Mouse (Mus musculus) lung, embryonic 16.5 days (tissue): Measurements from ENCODE around the gene Aifm1. TPM values are rescaled to one million over a fixed set of nuclear protein-coding genes. Genes with fewer than 3 reads are reported as not detected.
"Not testable (repeated sequence)": the region's sequence is repeated elsewhere in the genome, so short reads cannot be mapped to it uniquely, and the experiment has no call there.

ENCODE experiments used
- ATAC-seq: fragments of 200-750 bp; cut with Nextera tagmentation; 2 replicates; pipeline ENCODE4 v1.8.0; 2017; ENCODE audit warnings: low read depth, mild to moderate bottlenecking, moderate library complexity
- H3K27ac ChIP-seq: fragments of 300-500 bp; sonication (generic); 2 replicates; pipeline ENCODE4 v1.5.1; 2014; ENCODE audit warnings: mild to moderate bottlenecking, control low read depth, low read length
- H3K27me3 ChIP-seq: fragments of 300-500 bp; sonication (generic); 2 replicates; pipeline ENCODE4 v1.6.1; 2014; ENCODE audit warnings: low read depth, low read length, mixed read lengths; ENCODE audit not compliant: control insufficient read depth, insufficient read depth
- H3K36me3 ChIP-seq: fragments of 300-500 bp; sonication (generic); 2 replicates; pipeline ENCODE4 v1.6.1; 2014; ENCODE audit warnings: low read length; ENCODE audit not compliant: control insufficient read depth, insufficient read depth
- H3K4me1 ChIP-seq: fragments of 300-500 bp; sonication (generic); replicated peaks from 2 replicates; pipeline ENCODE4 v1.6.1; 2014; ENCODE audit warnings: low read length, mixed read lengths; ENCODE audit not compliant: control insufficient read depth, insufficient read depth
- H3K4me2 ChIP-seq: fragments of 300-500 bp; sonication (generic); 2 replicates; pipeline ENCODE4 v1.6.1; 2014; ENCODE audit warnings: low read depth, low read length, control low read depth
- H3K4me3 ChIP-seq: fragments of 300-500 bp; sonication (generic); 2 replicates; pipeline ENCODE4 v1.5.1; 2014; ENCODE audit warnings: mild to moderate bottlenecking, low read length, control low read depth
- H3K9ac ChIP-seq: fragments of 300-500 bp; sonication (generic); 2 replicates; pipeline ENCODE4 v1.6.1; 2014; ENCODE audit warnings: low read length, control low read depth
- H3K9me3 ChIP-seq: fragments of 300-500 bp; sonication (generic); 2 replicates; pipeline ENCODE4 v1.6.1; 2016; ENCODE audit warnings: low read length; ENCODE audit not compliant: control insufficient read depth
- WGBS: fragments of 180-500 bp; shearing (Covaris S2); extraction: QIAGEN DNeasy Blood & Tissue Kit; methylation state at CpG from one replicate; pipeline ENCODE4 v1.1.7; 2014; 5-methylcytosine and 5-hydroxymethylcytosine counted together
- polyA plus RNA-seq: library from polyadenylated mRNA; unstranded; fragments of >200 nt; fragmentation: Nextera tagmentation; extraction: Ambion mirVana; gene quantifications from 2 replicates; pipeline ENCODE4 v1.2.1, GENCODE M21; 2015

Aifm1 gene
- polyA plus RNA-seq, 1 experiment from 2014 or later = 60.5 TPM

- peak overlapping the region; percentile 33; the same call in 1 of the 2 replicates for H3K27ac ChIP-seq
- H3K4me3 ChIP-seq = peak overlapping the region; percentile 61
- no peaks in the 10 kb centered on the region; the same call in 1 of the 2 replicates for H3K9me3 ChIP-seq
- H3K9ac ChIP-seq = peak overlapping the region; percentile 65
- H3K4me2 ChIP-seq = peak overlapping the region; percentile 55
- 19% methylated on average over 57 of the region's 71 CpGs for WGBS
- H3K27me3 ChIP-seq = no peaks in the 10 kb centered on the region; the same call in none of the 2 replicates
- ATAC-seq = peak; percentile 19
- H3K4me1 ChIP-seq = no peaks in the 10 kb centered on the region; the same call in 1 of the 2 replicates
- no peaks in the 10 kb centered on the region for H3K36me3 ChIP-seq
Observed at GRCm38 (mm10) chrX:48452931-48453673, 60.3 kb downstream of the Aifm1 start.

- Histone ChIP-seq H3K9me3 (no peaks in the 10 kb centered on the region; the same call in 1 of the 2 replicates), H3K36me3 (no peaks in the 10 kb centered on the region), H3K9ac (peak overlapping the region; percentile 65), H3K27ac (no peak overlapping the region), H3K4me1 (no peaks in the 10 kb centered on the region; the same call in 1 of the 2 replicates), H3K4me3 (peak overlapping the region; percentile 61), H3K4me2 (peak overlapping the region; percentile 55), H3K27me3 (no peaks in the 10 kb centered on the region; the same call in none of the 2 replicates)
- no peak for ATAC-seq
- WGBS = 19% methylated on average over 9 of the region's 9 CpGs
Observed at GRCm38 (mm10) chrX:48452231-48452890, 61.0 kb downstream of the Aifm1 start.

- H3K9ac ChIP-seq = no peak overlapping the region
- no peak overlapping the region for H3K4me2 ChIP-seq
- no peaks in the 10 kb centered on the region for H3K36me3 ChIP-seq
- H3K27ac ChIP-seq = no peak overlapping the region
- 39% methylated on average over 10 of the region's 10 CpGs for WGBS
- ATAC-seq = no peak
- H3K9me3 ChIP-seq = no peaks in the 10 kb centered on the region; the same call in 1 of the 2 replicates
- H3K27me3 ChIP-seq = no peaks in the 10 kb centered on the region; the same call in none of the 2 replicates
- no peaks in the 10 kb centered on the region; the same call in 1 of the 2 replicates for H3K4me1 ChIP-seq
- H3K4me3 ChIP-seq = no peak overlapping the region
Observed at GRCm38 (mm10) chrX:48449646-48450045, 63.7 kb downstream of the Aifm1 start.

- Histone ChIP-seq H3K4me2 (no peak overlapping the region), H3K9me3 (no peaks in the 10 kb centered on the region), H3K9ac (no peak overlapping the region), H3K27me3 (no peaks in the 10 kb centered on the region), H3K4me1 (no peaks in the 10 kb centered on the region), H3K27ac (no peak overlapping the region), H3K36me3 (no peaks in the 10 kb centered on the region), H3K4me3 (no peak overlapping the region)
- no peak for ATAC-seq
- WGBS = 79% methylated on average over 4 of the region's 4 CpGs
Observed at GRCm38 (mm10) chrX:48444677-48445076, 68.7 kb downstream of the Aifm1 start.

GRCm38 (mm10) chrX:48441954-48442353 is 71.4 kb downstream of the Aifm1 start:
- no peaks in the 10 kb centered on the region for H3K36me3 ChIP-seq
- no peak overlapping the region for H3K27ac ChIP-seq
- no peak overlapping the region for H3K4me2 ChIP-seq
- H3K9ac ChIP-seq = no peak overlapping the region
- H3K27me3 ChIP-seq = no peaks in the 10 kb centered on the region
- H3K4me1 ChIP-seq = 0 out of 2 replicates have a peak, but pooled peaks cover 2% of the 10 kb centered on the region
- H3K4me3 ChIP-seq = no peak overlapping the region
- 68% methylated on average over 7 of the region's 7 CpGs for WGBS
- ATAC-seq = no peak
- no peaks in the 10 kb centered on the region for H3K9me3 ChIP-seq

GRCm38 (mm10) chrX:48441548-48441947 is 71.8 kb downstream of the Aifm1 start:
- Histone ChIP-seq H3K27ac (no peak overlapping the region), H3K27me3 (no peaks in the 10 kb centered on the region), H3K4me1 (0 out of 2 replicates have a peak, but pooled peaks cover 2% of the 10 kb centered on the region), H3K36me3 (no peaks in the 10 kb centered on the region), H3K4me3 (no peak overlapping the region), H3K9me3 (no peaks in the 10 kb centered on the region), H3K9ac (no peak overlapping the region), H3K4me2 (no peak overlapping the region)
- WGBS = 78% methylated on average over 6 of the region's 6 CpGs
- no peak for ATAC-seq

GRCm38 (mm10) chrX:48439036-48439435 is 74.3 kb downstream of the Aifm1 start:
- H3K4me2 ChIP-seq = no peak overlapping the region
- peak; percentile 74; the same call in 1 of the 2 replicates for ATAC-seq
- 41% methylated on average over 4 of the region's 4 CpGs for WGBS
- H3K4me1 ChIP-seq = peaks cover 2% of the 10 kb centered on the region; the same call in 1 of the 2 replicates
- no peaks in the 10 kb centered on the region for H3K27me3 ChIP-seq
- H3K36me3 ChIP-seq = no peaks in the 10 kb centered on the region
- H3K9ac ChIP-seq = 0 out of 2 replicates have a peak overlapping the region, but pooled peaks have one; percentile 13
- peak overlapping the region; percentile 46 for H3K27ac ChIP-seq
- H3K4me3 ChIP-seq = no peak overlapping the region
- no peaks in the 10 kb centered on the region for H3K9me3 ChIP-seq

GRCm38 (mm10) chrX:48436082-48436481 is 77.3 kb downstream of the Aifm1 start:
- H3K4me3 ChIP-seq, H3K4me1 ChIP-seq, ATAC-seq, H3K4me2 ChIP-seq, H3K27ac ChIP-seq, H3K36me3 ChIP-seq, H3K27me3 ChIP-seq, H3K9me3 ChIP-seq, H3K9ac ChIP-seq: not testable (repeated sequence)
- 78% methylated on average over 6 of the region's 7 CpGs for WGBS

GRCm38 (mm10) chrX:48435477-48435900 is 77.9 kb downstream of the Aifm1 start:
- Histone ChIP-seq H3K9me3 (no peaks in the 10 kb centered on the region), H3K4me3 (no peak overlapping the region), H3K9ac (no peak overlapping the region), H3K4me2 (no peak overlapping the region), H3K27ac (no peak overlapping the region), H3K27me3 (no peaks in the 10 kb centered on the region), H3K4me1 (peaks cover 2% of the 10 kb centered on the region; the same call in 1 of the 2 replicates), H3K36me3 (no peaks in the 10 kb centered on the region)
- no peak for ATAC-seq
- WGBS = 54% methylated on average over 9 of the region's 9 CpGs
